Mouse (Mus musculus) limb, embryonic 13.5 days (tissue): Measurements from ENCODE around the gene Myl10. TPM values are rescaled to one million over a fixed set of nuclear protein-coding genes. Genes with fewer than 3 reads are reported as not detected.

Experiments
- ATAC-seq: fragments of 200-750 bp; cut with Nextera tagmentation; 2 replicates; pipeline ENCODE4 v1.8.0; 2017; ENCODE audit warnings: low read depth, moderate number of reproducible peaks, moderate TSS enrichment; ENCODE audit not compliant: low FRiP score
- H3K27ac ChIP-seq: fragments of 300-500 bp; sonication (generic); 2 replicates; pipeline ENCODE4 v1.5.1; 2015; ENCODE audit warnings: inconsistent platforms, mild to moderate bottlenecking, moderate library complexity
- H3K27me3 ChIP-seq: fragments of 300-500 bp; sonication (generic); 2 replicates; pipeline ENCODE4 v1.6.1; 2015; ENCODE audit warnings: mild to moderate bottlenecking, inconsistent platforms
- H3K36me3 ChIP-seq: fragments of 300-500 bp; sonication (generic); 2 replicates; pipeline ENCODE4 v1.6.1; 2015; ENCODE audit warnings: inconsistent platforms, mild to moderate bottlenecking, moderate library complexity
- H3K4me1 ChIP-seq: fragments of 300-500 bp; sonication (generic); 2 replicates; pipeline ENCODE4 v1.6.1; 2015; ENCODE audit warnings: inconsistent platforms
- H3K4me2 ChIP-seq: fragments of 300-500 bp; sonication (generic); replicated peaks from 2 replicates; pipeline ENCODE4 v1.6.1; 2015; ENCODE audit warnings: inconsistent platforms, mild to moderate bottlenecking, moderate library complexity
- H3K4me3 ChIP-seq: fragments of 300-500 bp; sonication (generic); 2 replicates; pipeline ENCODE4 v1.5.1; 2015; ENCODE audit warnings: moderate library complexity, mild to moderate bottlenecking, inconsistent platforms
- H3K9ac ChIP-seq: fragments of 300-500 bp; sonication (generic); 2 replicates; pipeline ENCODE4 v1.6.1; 2015; ENCODE audit warnings: mild to moderate bottlenecking, inconsistent platforms
- H3K9me3 ChIP-seq: fragments of 300-500 bp; sonication (generic); 2 replicates; pipeline ENCODE4 v1.6.1; 2016; ENCODE audit warnings: inconsistent platforms
- WGBS: fragments of 180-500 bp; shearing (Covaris S2); methylation state at CpG from one replicate; pipeline ENCODE4 v1.1.7; 2015; 5-methylcytosine and 5-hydroxymethylcytosine counted together
- polyA plus RNA-seq: library from polyadenylated mRNA; unstranded; fragments of >200 nt; fragmentation: Nextera tagmentation; extraction: Ambion mirVana; gene quantifications from 2 replicates; pipeline ENCODE4 v1.2.1, GENCODE M21; 2015

Gene Myl10
- polyA plus RNA-seq, 1 experiment from 2014 or later: not detected

DNA sequence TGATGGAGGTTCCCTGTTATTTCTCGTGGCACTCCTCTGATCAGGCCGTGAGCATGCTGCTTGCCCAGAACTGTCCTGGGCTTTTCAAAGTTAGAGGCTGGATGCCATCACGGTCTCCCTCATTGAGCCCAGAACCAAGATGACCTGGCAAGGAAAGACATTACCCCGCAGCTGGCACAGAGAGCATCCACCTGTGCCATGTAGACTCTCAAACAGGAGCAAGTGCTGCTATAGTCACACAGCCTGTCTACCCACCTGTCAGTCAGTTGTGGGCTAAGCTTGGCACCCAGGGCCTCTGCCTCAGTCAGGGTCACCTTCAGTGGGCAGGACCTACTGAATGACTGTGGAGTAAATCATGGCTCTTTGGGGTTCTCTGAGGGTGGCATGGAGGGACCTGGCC lies 6.6 kb upstream of the Myl10 start:
- Histone ChIP-seq H3K9ac (no peak overlapping the region), H3K4me3 (no peak overlapping the region), H3K27ac (no peak overlapping the region), H3K9me3 (no peaks in the 10 kb centered on the region), H3K27me3 (no peaks in the 10 kb centered on the region), H3K36me3 (no peaks in the 10 kb centered on the region), H3K4me2 (no peak overlapping the region), H3K4me1 (0 out of 2 replicates have a peak, but pooled peaks cover 4% of the 10 kb centered on the region)
- WGBS: 87% methylated on average over 4 of the region's 4 CpGs
- ATAC-seq: no peak

DNA sequence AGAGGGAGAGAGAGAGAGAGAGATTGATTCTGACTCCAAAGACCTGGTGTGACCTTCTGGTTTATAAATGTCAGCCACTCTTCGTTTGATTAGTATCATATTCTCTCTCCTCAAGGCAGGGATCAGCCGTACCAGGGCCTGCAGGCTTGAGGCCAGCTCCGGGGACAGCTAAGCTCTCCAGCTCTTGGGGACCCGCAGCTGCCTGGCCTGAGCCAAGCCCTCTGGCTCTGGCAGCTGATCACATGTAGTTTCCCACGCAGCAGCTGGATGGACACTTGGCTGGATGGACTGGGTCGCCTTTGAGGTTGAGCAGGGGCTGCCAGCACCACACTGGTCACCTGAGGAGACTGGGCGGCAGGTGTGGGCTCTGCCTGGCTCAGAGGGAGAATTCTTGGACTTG lies 5.4 kb upstream of the Myl10 start:
- Histone ChIP-seq H3K9me3 (no peaks in the 10 kb centered on the region), H3K4me2 (no peak overlapping the region), H3K4me1 (0 out of 2 replicates have a peak, but pooled peaks cover 5% of the 10 kb centered on the region), H3K36me3 (no peaks in the 10 kb centered on the region), H3K27ac (no peak overlapping the region), H3K4me3 (no peak overlapping the region), H3K27me3 (no peaks in the 10 kb centered on the region), H3K9ac (no peak overlapping the region)
- no peak for ATAC-seq
- 54% methylated on average over 7 of the region's 7 CpGs for WGBS

DNA sequence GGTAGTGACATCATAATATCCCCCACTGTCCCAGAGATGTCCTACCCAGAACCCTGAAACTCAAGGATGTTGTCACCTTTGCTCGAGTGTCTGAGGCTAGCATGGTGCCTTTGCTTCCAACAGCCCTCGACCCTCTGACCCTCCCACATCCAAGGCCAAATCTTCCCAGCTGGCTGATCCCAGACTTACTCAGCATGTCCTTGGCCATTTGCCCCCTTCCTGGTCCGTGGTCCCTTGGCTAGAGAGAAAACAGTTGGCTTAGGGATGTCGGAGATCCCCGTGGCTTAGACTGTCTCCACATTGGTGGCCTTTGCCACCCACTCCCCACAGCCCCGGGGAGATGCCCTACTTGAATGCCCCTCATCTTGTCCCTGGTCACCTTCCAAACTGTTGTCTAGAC lies 4.1 kb upstream of the Myl10 start:
- Histone ChIP-seq H3K9ac (no peak overlapping the region), H3K36me3 (no peaks in the 10 kb centered on the region), H3K4me1 (0 out of 2 replicates have a peak, but pooled peaks cover 5% of the 10 kb centered on the region), H3K4me3 (no peak overlapping the region), H3K27me3 (0 out of 2 replicates have a peak, but pooled peaks cover 1% of the 10 kb centered on the region), H3K27ac (no peak overlapping the region), H3K4me2 (no peak overlapping the region), H3K9me3 (no peaks in the 10 kb centered on the region)
- WGBS: 79% methylated on average over 6 of the region's 6 CpGs
- no peak for ATAC-seq

DNA sequence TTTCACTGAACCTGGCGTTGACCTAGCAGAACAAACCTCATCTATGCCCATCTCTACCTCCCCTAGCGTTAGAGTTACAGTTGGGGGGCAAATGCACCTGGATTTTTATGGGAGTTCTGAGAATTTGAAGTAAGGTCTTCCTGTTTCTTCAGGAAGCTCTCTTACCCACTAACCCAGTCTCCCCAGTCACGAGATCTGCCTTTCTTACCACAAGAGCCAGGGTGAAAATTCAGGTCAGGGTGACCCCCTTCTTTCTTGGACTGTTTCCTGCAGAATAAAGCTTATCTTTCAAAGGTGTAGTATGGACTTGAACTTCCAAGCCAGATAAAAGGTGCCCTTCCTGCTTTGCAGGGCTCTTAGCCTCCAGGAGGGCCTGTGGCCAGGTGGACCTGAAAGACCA lies 1.8 kb upstream of the Myl10 start:
- H3K9ac ChIP-seq: no peak overlapping the region
- no peaks in the 10 kb centered on the region for H3K9me3 ChIP-seq
- no peak overlapping the region for H3K4me3 ChIP-seq
- H3K36me3 ChIP-seq: no peaks in the 10 kb centered on the region
- 0 out of 2 replicates have a peak, but pooled peaks cover 5% of the 10 kb centered on the region for H3K4me1 ChIP-seq
- H3K27ac ChIP-seq: no peak overlapping the region
- H3K27me3 ChIP-seq: 0 out of 2 replicates have a peak, but pooled peaks cover 5% of the 10 kb centered on the region
- no peak overlapping the region for H3K4me2 ChIP-seq
- ATAC-seq: no peak
- 61% methylated on average over 3 of the region's 3 CpGs for WGBS

DNA sequence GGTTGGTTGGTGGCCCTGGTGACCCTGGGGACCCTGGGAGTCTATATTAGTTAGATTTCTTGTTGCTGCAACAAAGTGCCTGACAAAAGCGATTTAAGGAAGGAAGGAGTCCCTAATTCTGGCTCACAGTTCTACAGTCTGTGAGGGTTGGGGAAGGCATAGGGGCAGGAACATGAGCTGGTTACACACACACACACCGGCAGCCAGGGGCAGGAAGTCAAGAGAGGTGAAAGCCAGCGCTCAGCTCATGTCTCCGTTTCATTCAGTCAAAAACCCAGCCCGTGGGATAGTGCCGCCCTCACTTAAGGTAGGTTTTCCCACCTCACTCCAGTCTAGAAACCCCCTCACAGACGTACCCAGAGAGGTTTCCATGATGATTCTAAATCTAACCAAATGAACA lies 472 bp downstream of the Myl10 start:
- no peak overlapping the region for H3K9ac ChIP-seq
- no peak for ATAC-seq
- H3K27ac ChIP-seq: no peak overlapping the region
- 70% methylated on average over 7 of the region's 7 CpGs for WGBS
- H3K27me3 ChIP-seq: 0 out of 2 replicates have a peak, but pooled peaks cover 5% of the 10 kb centered on the region
- H3K36me3 ChIP-seq: no peaks in the 10 kb centered on the region
- no peaks in the 10 kb centered on the region for H3K9me3 ChIP-seq
- no peak overlapping the region for H3K4me2 ChIP-seq
- H3K4me3 ChIP-seq: no peak overlapping the region
- peaks cover 10% of the 10 kb centered on the region; the same call in 1 of the 2 replicates for H3K4me1 ChIP-seq

DNA sequence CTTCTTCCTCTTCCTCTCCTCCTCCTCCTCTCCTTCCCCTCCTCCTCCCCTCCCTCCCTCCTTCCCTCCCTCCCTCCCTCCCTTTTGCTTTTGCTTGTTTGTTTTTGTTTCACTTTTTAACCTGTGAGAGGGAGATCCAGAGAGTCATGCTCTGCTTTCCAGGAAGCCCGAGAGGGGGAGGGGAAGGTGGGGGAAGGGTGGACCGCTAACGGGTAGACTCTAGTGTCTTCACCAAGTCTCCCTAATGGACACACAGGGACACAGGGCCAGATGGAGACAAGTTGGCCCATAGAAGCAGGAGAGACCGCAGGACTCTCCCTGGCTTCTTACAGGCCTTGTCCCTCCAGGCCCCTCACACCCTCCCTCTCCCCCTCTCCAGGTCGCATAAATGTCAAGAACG lies 2.0 kb downstream of the Myl10 start:
- H3K4me2 ChIP-seq: no peak overlapping the region
- no peak overlapping the region for H3K9ac ChIP-seq
- H3K4me3 ChIP-seq: no peak overlapping the region
- no peak for ATAC-seq
- no peak overlapping the region for H3K27ac ChIP-seq
- H3K4me1 ChIP-seq: peaks cover 10% of the 10 kb centered on the region; the same call in 1 of the 2 replicates
- WGBS: 57% methylated on average over 6 of the region's 6 CpGs
- no peaks in the 10 kb centered on the region for H3K36me3 ChIP-seq
- 0 out of 2 replicates have a peak, but pooled peaks cover 5% of the 10 kb centered on the region for H3K27me3 ChIP-seq
- no peaks in the 10 kb centered on the region for H3K9me3 ChIP-seq

DNA sequence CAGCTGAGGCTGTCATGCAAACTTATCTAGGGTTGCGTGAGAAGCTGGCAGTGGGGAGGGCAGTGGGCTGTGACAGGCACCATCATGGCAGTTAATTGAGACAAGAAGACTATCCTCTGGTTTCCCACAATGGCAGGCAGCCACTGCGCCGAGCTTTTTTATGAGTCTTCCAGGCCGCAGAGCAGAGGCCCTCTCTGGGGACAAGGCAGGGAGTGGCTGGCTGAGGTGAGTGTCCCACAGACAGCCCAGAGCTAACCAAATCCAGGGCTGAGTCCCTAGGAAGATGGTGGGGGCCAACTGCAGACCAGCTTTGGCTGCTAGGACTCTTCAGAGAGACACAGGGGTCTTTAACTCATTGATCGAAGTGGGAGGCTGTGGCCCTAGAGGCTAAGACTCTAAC lies 3.6 kb downstream of the Myl10 start:
- no peaks in the 10 kb centered on the region for H3K36me3 ChIP-seq
- H3K27me3 ChIP-seq: 0 out of 2 replicates have a peak, but pooled peaks cover 5% of the 10 kb centered on the region
- no peak for ATAC-seq
- no peaks in the 10 kb centered on the region for H3K9me3 ChIP-seq
- no peak overlapping the region for H3K4me3 ChIP-seq
- H3K4me2 ChIP-seq: no peak overlapping the region
- no peak overlapping the region for H3K27ac ChIP-seq
- WGBS: 58% methylated on average over 5 of the region's 5 CpGs
- peaks cover 4% of the 10 kb centered on the region; the same call in 1 of the 2 replicates for H3K4me1 ChIP-seq
- no peak overlapping the region for H3K9ac ChIP-seq

DNA sequence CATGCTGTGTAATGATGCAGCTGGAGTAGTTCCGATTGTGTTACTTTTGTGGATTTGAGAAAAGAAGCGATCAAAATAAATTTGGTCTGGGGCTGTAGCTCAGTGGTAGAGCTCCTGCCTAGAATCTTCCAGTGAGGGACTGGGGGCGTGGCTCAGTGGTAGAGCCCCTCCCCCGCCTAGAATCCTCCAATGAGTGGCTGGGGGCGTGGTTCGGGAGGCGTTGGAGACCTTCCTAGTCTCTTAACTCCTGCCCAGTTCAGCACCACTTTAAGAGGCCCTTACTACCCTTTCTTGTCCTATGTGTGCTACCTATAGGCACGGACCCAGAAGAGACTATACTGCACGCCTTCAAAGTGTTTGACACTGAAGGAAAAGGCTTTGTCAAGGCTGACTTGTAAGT lies 4.7 kb downstream of the Myl10 start:
- no peaks in the 10 kb centered on the region for H3K36me3 ChIP-seq
- H3K4me1 ChIP-seq: peaks cover 4% of the 10 kb centered on the region; the same call in 1 of the 2 replicates
- WGBS: 79% methylated on average over 9 of the region's 9 CpGs
- H3K4me3 ChIP-seq: no peak overlapping the region
- H3K9me3 ChIP-seq: no peaks in the 10 kb centered on the region
- no peak overlapping the region for H3K4me2 ChIP-seq
- H3K27ac ChIP-seq: no peak overlapping the region
- H3K9ac ChIP-seq: no peak overlapping the region
- H3K27me3 ChIP-seq: 0 out of 2 replicates have a peak, but pooled peaks cover 5% of the 10 kb centered on the region
- no peak for ATAC-seq

DNA sequence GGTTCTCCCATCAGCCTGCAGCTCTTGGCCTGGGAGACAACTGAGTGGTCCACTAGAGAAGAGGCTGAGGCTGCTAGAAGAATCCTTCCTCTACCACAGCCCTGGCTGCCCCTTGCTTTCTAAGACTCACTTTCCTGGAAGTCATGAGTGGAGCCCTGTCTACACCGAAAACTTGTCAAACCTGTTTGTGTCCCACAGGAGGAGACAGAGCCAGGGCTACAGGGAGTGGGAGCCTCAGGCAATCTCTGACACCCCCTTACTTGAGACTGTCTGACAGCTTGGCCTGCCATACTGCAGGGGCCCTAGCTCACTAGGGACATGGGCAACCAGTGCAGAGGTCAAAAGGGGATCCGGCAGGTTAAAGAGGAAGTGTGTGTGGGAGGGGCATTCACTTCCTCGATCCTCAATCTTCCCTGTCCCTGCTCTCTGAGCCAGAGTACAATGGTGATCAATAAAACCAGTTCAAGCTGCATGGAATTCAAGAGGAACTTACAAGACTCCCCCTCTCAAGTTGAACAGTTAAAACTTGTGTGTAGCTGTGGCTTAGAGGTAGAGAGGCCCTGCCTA lies 9.3 kb downstream of the Myl10 start:
- Histone ChIP-seq H3K9me3 (no peaks in the 10 kb centered on the region), H3K27me3 (no peaks in the 10 kb centered on the region), H3K36me3 (no peaks in the 10 kb centered on the region), H3K9ac (no peak overlapping the region), H3K4me3 (no peak overlapping the region), H3K4me1 (peaks cover 14% of the 10 kb centered on the region), H3K4me2 (no peak overlapping the region), H3K27ac (no peak overlapping the region)
- WGBS: 61% methylated on average over 3 of the region's 3 CpGs
- ATAC-seq: no peak

DNA sequence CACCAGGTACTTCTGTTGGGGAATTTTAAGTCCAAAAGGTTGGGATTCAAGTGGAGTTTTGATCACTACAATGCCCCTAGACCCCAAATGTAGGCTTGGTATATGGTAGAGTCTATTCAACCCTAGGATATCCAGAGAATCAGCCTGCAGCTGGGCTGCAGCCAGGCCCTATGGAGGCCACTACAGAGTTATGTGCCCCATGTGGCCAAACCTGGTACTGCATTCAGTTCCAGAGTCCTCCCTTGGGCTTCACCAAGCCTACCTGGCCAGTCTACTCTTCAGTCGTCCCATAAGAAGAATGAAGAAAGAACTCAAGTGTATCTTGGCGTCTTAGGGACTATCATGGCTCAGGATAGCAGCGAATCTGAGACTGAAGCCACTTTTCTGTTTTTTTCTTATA lies 10.8 kb downstream of the Myl10 start:
- Histone ChIP-seq H3K9ac (no peak overlapping the region), H3K36me3 (no peaks in the 10 kb centered on the region), H3K4me1 (peaks cover 14% of the 10 kb centered on the region), H3K27me3 (peaks cover 4% of the 10 kb centered on the region; the same call in 1 of the 2 replicates), H3K27ac (no peak overlapping the region), H3K4me2 (no peak overlapping the region), H3K9me3 (no peaks in the 10 kb centered on the region), H3K4me3 (no peak overlapping the region)
- ATAC-seq: no peak
- WGBS: 44% methylated on average over 3 of the region's 3 CpGs

DNA sequence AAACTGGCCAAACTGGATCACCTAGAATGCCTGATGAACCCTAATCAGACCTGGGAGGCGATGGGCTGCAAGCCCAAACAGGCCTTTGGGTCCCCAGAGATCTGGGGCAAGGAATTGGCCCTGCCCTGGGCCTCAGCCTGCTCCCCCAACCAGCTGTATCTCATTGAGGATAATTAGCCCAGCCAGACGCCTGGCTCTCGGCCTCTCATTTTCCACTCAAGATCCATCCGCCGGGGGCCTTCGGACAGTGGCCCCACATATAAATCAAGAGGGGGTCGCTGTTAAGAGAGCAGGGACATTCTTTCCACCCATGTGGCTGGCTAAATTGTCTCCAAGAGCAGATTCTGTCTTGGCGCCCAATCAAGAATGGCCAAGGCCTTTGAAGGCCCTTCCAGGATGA lies 11.2 kb downstream of the Myl10 start:
- Histone ChIP-seq H3K36me3 (no peaks in the 10 kb centered on the region), H3K9me3 (no peaks in the 10 kb centered on the region), H3K4me1 (peaks cover 14% of the 10 kb centered on the region), H3K4me3 (no peak overlapping the region), H3K4me2 (no peak overlapping the region), H3K9ac (no peak overlapping the region), H3K27me3 (peaks cover 4% of the 10 kb centered on the region; the same call in 1 of the 2 replicates), H3K27ac (no peak overlapping the region)
- no peak for ATAC-seq
- 50% methylated on average over 8 of the region's 8 CpGs for WGBS

DNA sequence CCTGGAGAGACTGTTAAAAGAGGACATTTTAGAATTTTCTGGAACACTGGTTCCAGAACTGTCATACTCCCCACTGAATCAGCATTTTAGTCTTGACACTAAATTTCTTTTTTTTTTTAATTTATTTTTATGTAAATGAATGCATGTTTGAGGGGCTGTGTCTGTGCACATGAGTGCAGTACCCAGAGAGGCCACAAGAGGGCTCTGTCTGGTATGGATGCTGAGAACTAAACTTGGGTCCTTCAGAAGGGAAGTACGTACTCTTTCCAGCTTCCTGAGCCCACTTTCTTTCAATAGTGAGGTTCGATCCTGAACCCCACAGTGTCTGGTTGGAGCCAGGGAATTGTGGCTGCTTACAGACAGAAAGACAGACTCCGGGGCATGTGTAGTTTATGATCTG lies 12.6 kb downstream of the Myl10 start:
- 96% methylated on average over 3 of the region's 3 CpGs for WGBS
- no peak for ATAC-seq
- no peaks in the 10 kb centered on the region for H3K9me3 ChIP-seq
- no peak overlapping the region for H3K4me3 ChIP-seq
- H3K4me2 ChIP-seq: no peak overlapping the region
- H3K27me3 ChIP-seq: peaks cover 4% of the 10 kb centered on the region; the same call in 1 of the 2 replicates
- no peaks in the 10 kb centered on the region for H3K36me3 ChIP-seq
- no peak overlapping the region for H3K9ac ChIP-seq
- no peak overlapping the region for H3K27ac ChIP-seq
- peaks cover 16% of the 10 kb centered on the region for H3K4me1 ChIP-seq

DNA sequence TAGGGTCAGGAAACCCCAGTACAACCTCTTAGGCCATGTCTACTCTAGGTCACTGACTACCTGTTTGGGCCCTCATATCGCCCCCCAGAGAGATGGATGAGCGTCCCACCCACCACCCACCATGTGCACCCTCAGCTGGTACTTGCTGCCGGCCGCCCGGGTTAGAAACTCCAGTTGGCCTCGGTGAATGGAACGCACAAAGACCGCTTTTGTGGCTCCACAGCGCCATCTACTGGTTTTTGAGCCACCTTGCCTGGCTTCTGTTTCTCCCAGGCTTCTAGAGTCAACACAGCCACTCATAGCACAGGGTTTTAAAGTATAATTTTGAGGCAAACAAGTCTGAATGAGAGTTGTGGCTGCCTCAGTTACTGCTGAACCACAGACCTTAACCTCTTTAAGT lies 13.9 kb downstream of the Myl10 start:
- under 1% methylated on average over 9 of the region's 9 CpGs for WGBS
- Histone ChIP-seq H3K27ac (no peak overlapping the region), H3K27me3 (peaks cover 4% of the 10 kb centered on the region; the same call in 1 of the 2 replicates), H3K9ac (no peak overlapping the region), H3K4me3 (no peak overlapping the region), H3K4me2 (no peak overlapping the region), H3K9me3 (no peaks in the 10 kb centered on the region), H3K4me1 (peaks cover 21% of the 10 kb centered on the region), H3K36me3 (no peaks in the 10 kb centered on the region)
- peak; percentile 42; the same call in 1 of the 2 replicates for ATAC-seq
